Mouse (Mus musculus): ENCODE measurements around the gene Psmd1.

Psmd1 gene

DNA sequence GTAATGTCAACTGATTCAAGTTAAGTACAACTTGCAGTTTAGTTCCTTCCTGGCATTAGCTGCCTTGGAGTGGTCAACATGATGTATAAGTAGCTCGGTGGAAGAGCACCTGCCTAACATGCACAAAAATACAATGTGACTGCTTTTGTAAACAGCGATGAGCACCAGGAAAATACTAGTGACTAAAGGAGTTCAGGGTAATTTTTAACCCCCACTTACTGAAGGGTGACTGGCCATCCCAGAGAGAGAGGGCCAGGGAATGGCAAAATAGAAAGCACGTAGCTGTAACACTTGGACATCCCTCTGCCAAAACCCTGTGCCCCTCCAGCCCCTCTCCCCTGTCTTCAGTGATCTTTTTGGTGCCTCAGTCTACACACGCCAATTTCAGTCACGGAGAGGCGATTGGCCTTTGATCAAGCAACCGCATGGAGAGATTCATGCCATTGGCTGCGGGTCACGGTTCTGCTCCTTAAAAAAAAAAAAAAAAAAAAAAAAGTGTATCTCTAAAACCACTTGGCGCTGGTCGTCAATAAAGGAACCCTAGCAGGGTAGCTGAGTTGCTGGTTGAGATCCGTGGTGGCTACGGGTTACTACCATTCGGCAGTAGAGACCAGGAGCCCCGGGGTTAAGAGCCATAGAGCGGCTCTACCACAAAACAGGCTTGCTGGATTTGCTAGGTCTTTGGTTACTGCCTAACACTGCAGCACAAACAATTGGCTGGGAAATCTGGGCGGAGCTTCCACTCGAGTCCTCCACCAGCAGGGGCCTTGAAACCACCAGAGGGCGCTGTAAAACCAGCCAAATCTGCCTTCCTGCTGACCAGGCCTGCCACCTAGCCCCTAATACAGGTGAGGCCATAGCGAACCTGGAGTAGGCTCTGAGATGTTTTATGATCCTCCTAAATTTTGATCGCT lies 5.1 kb upstream of the Psmd1 start:
- peak; percentile 93 for DNase-seq (ENCODE audit: low read depth, low spot score)

DNA sequence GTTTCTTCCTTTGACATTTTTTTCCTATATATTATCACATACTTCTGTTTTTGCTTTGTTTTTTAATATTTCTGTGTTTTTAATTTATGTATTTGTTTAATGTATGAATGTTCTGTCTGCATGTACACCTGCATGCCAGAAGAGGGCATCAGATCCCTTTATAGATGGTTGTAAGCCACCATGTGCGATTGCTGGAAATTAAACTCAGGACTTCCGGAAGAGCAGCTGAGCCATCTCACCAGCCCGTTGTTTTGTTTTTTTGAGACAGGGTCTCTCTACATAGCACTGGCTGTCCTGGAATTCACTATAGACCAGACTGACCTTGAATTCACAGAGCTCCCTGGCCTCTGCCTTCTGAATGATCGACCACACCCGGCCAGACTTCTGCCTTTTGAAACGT lies 1.7 kb upstream of the Psmd1 start:
- DNase-seq (ENCODE audit: low read depth, low spot score), result peak; percentile 15

DNA sequence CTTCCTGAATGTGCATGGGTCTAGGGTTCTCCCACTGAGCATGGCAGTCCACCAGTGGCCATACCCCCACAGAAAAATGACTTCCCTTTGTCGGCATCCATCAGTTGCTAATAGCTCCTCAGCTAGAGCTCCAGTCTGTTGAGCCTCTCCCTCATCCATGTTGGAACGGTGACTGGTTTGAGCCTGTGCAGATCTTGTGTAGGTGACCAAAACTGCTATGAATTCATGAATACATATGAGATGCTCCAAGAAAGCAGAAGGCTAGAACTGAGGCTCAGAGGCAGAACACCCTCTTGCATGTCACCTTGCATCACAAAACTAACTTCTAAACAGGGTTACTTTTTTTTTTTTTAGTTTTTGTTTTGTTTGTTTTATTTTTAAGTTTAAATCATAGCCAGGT lies 12.4 kb downstream of the Psmd1 start:
- DNase-seq (ENCODE audit: low read depth, low spot score), result no peak

DNA sequence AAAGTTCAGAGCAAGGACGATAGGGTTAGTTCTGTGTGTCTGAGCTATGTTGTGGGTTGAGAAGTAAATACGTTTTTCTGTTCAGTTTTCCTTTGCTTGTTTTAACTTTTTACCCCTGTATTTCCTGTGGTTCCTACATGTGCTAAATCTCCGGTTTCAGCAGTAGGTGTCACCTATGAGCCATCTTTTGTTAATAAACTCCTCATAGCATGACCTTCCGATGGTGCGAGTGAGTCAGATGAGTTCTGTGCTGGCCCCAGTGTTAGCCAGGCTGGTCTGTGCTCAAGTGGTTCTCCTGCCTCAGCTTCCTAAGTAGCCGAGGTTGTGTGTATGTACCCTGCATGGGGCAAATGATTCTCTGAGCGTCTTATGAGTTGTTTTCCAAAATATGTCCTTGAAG lies 30.2 kb downstream of the Psmd1 start:
- DNase-seq (ENCODE audit: low read depth, low spot score), result peak; percentile 56

DNA sequence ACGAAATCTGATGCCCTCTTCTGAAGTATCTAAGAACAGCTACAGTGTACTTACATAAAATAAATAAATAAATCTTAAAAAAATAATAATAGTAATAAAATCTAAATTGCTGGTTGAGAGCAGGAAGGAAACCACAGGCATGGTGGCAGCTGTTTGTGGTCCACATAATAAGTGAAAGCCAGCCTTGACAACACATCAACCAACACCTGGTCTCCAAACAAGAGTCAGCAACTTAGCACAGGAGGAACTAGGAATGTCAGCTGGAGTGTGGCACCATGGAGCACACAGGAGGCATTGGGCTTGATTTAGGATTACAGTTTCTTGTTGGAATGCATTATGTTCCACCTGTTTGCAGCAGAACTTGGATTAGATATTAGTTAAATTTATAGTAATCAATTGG lies 40.9 kb downstream of the Psmd1 start:
- DNase-seq (ENCODE audit: low read depth, low spot score), result no peak

DNA sequence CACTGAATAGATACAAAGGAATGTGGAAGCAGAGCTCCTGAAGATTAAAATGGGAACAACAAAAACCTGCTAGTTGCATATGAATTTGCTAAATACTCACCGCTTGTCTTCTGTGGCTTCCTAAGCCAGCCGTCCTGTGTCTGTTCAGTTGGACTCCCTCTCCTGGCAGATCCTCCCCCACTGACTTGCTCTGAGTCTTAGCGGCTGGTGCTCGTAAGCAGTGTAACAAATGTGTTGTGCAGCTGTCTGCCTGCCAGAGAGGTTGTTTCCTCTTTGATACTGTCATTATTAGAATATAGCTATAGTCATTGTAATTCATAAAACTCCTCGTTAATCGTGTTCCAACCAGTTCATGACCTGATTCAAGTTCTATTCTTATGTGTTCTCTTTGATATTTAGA lies 47.6 kb downstream of the Psmd1 start, which contains the start of gene Htr2b:
Gene Htr2b, minus strand, starts transcription at position 192 of the 400 bp plus-strand sequence.
- DNase-seq (ENCODE audit: low read depth, low spot score), result no peak

DNA sequence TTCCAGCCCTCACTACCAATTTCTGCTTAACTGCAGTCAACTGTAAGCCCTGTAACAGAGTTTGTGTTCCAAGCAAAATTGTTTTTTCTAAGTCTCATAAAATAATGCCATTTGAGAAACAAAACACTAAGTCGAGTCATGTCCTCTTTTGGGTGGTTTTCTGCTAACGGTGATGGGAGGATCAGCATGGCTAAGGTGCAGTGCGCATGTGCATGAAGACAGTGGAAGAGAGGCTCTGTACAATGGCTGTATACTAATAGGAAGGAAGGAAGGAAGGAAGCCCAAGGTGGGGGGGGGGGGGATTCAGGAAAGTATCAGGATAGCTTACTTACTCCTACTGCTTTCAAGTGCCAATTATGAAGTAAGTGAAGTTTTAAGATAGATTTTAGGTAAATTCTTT lies 50.0 kb downstream of the Psmd1 start:
- no peak for DNase-seq (ENCODE audit: low read depth, low spot score)

DNA sequence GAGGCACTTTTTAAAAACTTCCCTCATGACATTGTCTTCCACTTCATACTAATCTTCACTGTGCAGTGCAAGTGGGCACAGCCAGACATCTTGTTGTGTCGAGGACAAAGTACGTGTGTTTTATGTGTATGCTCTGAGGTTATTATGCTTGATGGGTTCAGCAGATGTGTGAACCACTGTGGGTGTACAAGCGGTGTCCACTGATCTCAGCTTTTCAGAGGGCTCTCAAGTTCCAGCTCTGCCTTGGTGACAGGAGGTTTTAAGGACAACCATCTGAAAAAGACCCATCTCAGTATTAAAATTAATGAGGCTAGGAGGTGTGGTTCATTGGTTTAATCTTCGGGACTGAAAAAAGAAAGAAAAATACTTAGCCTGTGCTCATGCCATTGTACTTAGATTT lies 55.4 kb downstream of the Psmd1 start:
- no peak for DNase-seq (ENCODE audit: low read depth, low spot score)

DNA sequence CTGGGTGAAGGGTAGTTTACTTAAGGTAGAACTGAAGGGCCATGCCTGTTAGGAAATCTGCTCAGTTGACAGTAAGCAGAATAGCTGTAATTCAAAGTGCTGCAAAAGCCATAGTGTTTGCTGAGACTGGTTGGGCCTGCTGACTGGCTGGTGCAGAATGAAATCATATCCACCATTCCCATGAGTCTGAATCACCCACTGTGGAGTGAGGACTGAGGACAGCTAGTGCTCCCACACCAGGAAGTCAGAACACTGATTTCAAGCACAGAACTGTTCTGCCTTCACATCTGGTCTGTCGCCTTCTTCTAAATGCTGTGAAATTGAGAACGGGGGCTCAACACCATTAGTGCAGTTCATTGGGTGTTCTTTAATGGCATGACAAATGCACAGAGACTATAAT lies 61.8 kb downstream of the Psmd1 start:
- DNase-seq (ENCODE audit: low read depth, low spot score), result no peak

DNA sequence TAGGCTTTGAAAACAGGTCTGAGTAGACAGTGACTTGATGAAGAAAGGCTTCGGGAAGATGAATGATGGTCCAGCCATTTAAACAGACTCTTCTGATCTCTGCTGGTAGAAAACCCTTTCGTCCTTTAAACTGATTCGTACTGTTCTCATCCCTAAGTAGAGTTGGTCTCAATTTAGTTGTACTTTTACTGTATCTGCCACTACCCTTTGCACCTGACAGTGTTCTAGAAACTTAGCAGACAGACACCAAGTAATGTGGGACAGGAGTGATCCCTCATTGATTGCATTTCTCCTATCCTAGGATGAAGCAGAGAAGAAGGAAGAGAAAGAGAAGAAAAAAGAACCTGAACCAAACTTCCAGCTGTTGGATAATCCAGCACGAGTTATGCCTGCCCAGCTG lies 69.2 kb downstream of the Psmd1 start, which contains the start of gene Gm21972:
Gene Gm21972, plus strand, starts transcription at position 301 of the 400 bp plus-strand sequence.
- no peak for DNase-seq (ENCODE audit: low read depth, low spot score)

DNA sequence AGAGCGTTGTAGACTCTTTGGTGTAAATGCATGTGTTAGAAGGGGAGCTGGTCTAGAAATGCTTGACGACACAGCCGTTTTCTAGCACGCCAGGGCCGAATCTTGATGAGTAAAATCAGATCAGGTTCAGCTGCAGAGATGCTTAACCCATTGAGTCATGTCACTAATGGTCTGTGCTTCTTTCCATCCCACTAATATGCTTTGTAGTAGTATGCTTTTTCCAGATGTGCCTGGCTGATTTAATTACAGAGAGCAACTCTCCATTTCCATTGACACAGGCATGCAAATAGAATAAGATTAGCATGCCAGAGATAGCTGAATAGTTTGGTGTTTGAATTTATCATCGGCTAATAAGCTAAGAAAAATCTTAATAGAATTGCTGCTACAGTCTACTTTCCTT lies 71.1 kb downstream of the Psmd1 start:
- no peak for DNase-seq (ENCODE audit: low read depth, low spot score)

DNA sequence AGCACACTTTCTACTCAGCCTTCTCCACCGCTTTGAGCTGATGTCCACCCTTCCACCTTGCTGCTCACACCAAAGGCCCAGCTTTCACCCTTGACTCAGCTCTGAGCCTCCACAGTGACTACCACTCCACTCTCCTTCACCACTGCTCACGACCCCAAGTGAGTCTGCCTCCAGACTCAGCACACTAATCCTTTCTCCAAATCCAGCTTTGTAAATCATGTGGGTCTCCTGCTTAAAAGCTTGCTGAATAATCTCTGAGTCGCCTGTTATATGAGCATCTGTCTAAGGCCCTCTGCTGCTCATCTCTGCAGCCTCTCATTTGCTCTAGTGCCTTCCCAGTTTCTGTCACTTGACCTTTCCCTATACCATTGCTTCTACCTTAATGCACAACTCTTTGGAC lies 76.9 kb downstream of the Psmd1 start:
- DNase-seq (ENCODE audit: low read depth, low spot score), result no peak

DNA sequence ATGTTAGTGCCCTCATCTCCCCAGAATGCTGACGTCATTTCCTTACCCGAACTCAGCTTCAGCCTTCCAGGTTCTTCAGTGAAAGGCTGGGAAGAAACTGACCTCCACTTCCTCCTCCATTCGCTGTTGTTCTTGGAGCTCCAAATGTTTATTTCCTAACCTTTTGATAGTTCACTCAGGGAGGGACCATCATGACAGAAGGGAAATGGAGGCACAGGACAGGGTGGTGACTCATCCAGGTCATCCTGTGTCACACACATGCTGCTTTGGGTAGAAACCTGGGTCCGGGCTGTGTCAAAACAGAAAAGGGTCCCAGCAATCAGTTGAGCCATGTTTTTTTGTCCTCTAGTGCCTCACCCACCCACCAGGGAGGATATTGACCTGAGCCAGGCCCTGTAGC lies 79.0 kb downstream of the Psmd1 start:
- DNase-seq (ENCODE audit: low read depth, low spot score), result no peak

DNA sequence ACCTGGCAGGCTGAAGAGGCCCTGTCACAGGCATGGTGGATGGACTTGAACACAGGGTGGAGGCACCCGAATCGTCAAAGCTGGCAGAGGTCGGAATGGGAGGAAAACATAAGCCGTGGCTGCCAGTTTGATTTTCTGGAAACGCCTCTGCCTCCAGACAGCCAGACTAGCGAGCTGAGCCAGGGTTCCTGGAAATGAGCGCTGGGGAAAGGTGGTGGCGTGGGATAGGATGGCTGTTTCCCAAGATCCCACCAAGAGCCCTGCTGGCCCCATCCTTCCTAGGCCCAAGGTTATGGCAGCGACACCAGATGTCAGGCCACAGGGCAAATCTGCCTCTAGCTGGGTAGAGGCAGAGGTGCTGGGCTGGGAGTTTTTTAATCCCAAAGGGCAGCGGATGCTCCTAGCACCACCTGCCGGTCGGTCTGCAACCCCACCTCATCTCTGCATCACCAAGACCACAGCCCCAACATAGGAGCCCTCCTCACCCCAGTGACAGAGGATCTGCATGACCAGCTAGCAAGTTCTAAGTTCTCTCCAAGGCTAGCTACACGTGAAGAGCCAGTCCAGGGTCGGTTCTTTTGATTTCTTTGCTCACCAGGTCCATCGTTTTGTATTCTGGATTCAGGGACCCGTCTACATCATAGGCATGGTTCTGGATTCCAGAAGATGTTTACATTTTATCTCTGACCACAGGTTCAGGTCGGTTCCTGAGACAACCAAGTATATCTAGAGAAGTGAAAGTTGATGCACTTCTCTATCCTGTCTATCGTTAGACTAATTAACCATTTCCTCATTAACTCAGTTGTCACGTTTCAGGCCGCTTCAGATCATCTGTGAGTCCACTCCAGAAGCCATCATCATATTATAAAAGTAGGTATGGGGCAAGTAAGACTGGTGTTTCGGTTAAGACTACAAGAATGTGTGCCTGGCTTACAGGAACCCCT lies 80.1 kb downstream of the Psmd1 start:
- DNase-seq (ENCODE audit: low read depth, low spot score), result no peak

DNA sequence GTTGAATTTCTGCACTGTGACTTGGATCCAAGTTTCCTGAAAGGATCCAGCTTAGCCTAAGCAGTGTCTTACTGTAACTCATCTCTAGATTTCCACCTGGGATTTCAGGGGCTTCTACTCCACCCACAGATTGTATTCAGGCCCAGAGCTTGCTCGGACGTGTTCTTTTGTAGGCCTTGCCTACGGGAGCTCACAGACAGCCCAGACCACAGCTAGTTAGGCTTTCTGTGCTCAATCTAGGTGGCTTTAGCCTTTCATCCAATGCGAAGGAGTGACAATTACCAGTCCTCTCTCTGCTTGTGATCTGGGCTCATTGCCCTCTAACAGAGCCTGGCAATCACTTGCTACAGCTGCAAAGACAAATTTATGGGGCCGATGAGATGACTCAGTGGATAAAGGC lies 82.1 kb downstream of the Psmd1 start:
- peak; percentile 42 for DNase-seq (ENCODE audit: low read depth, low spot score)

DNA sequence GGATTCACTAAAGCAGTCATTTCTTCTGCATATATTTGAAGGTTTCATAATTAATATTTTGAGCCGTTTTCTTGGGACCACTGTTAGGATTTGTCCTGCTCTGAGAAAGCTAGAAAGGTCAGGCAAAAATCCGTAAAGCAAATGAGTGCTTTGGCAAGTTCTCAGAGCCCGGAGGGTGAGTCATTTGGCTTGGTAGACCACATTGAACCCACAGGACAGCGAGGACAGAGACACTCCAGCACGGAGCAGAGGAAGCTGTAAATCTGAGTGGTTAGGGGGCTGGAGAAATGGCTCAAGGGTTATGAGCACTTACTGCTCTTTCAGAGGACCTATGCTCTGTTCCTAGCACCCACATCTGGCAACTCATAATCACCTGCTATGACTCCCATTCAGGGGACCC lies 83.4 kb downstream of the Psmd1 start:
- DNase-seq (ENCODE audit: low read depth, low spot score), result peak; percentile 95

DNA sequence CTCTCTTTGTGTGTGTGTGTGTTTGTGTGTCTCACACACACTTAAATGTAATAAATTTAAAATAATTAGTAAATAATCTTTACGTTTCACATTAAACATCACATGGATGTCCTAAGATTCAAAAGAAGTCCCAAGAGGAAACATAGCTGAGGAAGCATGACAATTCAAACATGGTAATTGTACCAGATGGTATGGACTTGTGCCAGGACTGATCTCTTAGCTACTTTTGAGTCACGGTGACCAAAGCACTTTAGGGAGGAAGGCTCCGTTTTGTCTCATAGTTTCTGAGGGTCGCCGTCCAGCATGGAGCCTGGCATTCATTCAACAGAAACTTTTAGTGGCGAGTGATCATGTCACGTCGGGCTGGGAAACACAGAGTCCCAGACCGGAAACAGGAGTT lies 84.0 kb downstream of the Psmd1 start:
- DNase-seq (ENCODE audit: low read depth, low spot score), result peak; percentile 82

DNA sequence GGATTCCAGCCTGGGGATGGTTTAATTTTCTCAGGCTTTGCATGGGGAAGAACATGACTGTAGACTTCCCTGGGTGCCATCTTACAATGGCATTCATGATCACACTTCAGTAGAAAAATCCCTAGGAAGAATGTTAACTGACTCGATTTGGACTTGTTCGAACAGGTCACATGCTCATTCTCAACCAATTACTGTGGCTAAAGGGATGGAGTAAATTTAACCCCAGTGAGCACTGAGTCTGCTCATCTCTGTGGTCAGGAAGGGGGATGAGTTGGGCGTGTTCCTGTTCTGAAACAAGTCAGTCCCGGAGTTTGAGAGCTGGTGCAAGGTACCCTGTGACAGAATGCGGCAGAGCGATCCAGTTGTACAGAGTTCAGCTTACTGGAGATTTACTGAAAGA lies 86.7 kb downstream of the Psmd1 start:
- peak; percentile 17 for DNase-seq (ENCODE audit: low read depth, low spot score)

DNA sequence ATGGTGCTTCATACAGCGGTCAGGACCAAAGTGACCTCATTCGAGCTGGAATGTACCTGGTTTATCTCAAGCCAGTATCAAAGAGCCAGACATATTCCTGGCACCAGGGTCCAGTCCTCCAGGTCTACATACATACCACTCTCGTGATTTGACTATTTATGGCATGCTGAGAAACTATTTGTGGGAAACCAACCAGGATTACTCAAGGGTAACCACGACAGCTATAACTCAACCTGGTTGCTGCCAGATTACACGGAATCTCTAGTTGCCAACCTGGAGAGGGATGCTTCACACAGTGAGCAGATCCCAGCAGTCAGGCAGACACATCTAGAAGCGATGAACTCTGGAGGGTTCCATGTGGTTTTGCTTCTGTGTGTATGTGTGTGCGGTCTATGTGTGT lies 87.2 kb downstream of the Psmd1 start:
- peak; percentile 76 for DNase-seq (ENCODE audit: low read depth, low spot score)

DNA sequence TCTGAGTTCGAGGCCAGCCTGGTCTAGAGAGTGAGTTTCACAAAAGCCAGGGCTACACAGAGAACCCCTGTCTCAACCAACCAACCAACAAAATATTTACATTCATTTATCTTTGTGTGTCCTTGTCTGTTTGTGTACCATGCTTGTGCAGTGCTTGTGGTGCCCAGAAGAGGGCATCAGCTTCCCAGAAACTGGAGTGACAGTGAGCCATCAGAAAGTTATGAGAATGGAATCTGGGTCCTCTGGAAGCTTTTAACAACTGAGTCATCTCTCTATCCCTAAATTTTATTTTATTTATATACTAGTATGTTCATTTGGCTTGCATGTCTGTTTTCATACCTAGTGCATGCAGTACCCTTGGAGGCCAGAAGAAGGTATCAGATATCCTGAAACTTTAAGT lies 88.4 kb downstream of the Psmd1 start:
- DNase-seq (ENCODE audit: low read depth, low spot score), result peak; percentile 45

DNA sequence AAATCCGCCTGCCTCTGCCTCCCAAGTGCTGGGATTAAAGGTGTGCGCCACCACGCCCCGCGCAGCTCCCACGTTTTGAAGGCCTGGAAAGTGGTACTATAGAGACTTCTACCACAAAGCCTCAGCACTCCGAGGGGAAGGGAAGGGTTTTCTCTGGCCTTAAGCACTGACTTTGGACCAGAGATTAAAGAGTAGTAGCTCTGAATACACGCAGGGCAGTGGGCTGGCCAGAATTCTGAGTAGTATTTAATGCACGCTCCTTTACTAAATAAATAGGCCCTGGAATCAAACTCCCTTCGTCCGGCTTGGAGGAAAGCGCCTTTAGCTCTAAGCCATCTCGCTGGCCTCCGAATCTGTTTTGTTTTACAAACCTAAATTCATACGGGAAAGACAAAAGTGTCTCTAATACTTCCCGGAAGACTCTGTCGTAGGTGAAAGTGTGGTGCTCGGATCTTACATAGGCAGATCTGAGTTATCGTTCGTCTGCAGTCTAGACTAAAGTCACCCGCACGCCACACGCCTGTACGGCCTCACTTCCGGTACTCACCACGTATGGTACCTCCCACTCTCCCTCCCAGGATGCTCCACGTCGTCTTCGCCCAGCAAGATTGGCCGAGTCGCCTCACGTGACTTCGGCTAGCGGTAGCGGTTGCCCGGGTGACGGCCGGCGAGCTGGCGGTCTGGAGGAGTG lies 90.1 kb downstream of the Psmd1 start, which contains the start of gene Armc9:
Gene Armc9, plus strand, starts transcription at position 648 of the 691 bp plus-strand sequence.
- peak; percentile 98 for DNase-seq (ENCODE audit: low read depth, low spot score)

DNA sequence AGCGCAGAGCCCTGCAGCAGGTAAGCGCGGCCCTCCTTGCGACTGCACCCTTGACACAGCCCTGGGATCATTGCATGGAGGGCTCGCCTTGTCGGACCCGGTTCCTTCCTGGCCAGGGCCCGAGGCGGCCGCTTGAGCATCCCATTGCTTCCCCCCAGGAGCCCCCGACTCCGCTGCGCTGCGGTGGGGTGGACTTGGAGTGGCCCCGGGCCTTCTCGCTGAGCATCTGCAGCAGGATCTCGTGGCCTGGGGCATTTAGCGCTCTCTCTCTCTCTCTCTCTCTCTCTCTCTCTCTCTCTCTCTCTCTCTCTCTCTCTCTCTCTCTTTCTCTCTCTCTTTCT lies 90.6 kb downstream of the Psmd1 start:
- no peak for DNase-seq (ENCODE audit: low read depth, low spot score)
